Mouse (Mus musculus): ENCODE data around the gene C5ar2.

- TF ChIP-seq CTCF (IDR thresholded peaks at IDR 0.05; ENCODE audit: extremely low read depth, insufficient read depth, insufficient read length, insufficient replicate concordance): no peak
- TF ChIP-seq POLR2A (IDR thresholded peaks at IDR 0.05; ENCODE audit: low read depth, low read length): no peak
Measured at GRCm38 (mm10) chr7:16187494-16187893, 56.5 kb downstream of the C5ar2 start.
